Mouse (Mus musculus): ENCODE measurements around the gene Trib2. TPM values are rescaled to one million over a fixed set of nuclear protein-coding genes. Genes with fewer than 3 reads are reported as not detected.

The Trib2 gene
- polyA plus RNA-seq, 1 experiment from 2014 or later, result 30.8 TPM

DNA sequence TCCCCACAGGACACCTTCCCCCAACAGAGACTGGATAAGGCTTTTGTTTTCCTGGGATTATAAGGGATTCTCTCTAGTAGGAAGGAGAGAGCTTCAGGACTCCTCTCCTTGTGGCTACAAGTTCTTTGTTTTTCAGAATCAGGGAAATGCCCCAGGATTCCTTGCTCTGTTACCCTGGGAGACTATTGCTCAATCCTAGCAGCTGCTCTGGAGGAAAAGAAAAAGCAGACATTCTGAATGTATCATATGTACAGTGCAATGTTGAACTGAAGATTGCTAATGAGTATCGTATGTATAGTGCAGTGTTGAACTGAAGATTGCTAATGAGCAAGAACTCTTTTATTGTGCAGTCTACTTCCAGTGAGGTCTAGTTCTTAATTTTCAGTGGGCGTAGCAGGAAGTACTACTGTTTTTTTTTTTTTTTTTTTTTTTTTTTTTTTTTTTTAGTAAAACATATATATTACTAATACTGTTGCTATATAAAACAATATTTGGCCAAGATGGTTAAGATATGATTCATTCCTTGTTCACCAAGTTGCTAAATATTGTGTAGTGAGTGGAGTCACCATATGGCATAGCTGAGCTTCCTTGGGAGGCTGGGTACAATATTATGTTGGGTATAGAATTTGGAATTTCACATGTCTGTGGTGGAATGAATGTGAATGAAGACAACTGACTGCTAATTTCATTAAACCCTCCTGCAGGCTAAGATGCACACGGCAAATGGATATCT, 15.4 kb upstream of the Trib2 start:
- DNase-seq (ENCODE audit: low spot score), result no peak
- no peaks in the 10 kb centered on the region for H3K9me3 ChIP-seq
- 77% methylated on average over 3 of the region's 3 CpGs for WGBS

DNA sequence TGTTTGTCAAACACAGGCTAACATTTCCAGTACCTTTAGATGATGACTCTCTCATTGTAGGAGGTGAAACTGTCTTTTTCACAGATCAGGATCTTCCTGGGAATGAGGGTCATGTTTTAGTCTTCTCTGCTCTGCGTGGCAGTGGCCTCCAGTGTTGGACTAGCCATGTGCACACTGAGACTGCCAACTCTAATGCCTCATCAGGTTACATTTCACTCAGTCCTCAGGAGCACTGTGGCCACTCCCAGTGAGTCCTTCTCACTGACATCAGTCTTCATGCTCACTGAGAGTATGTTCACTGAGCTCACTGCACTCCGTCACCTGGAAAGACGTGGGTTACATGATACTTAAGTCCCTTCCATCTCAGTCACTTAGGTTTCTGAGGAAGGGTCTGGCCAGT, 14.0 kb upstream of the Trib2 start:
- H3K27me3 ChIP-seq (ENCODE audit: insufficient read depth, poor library complexity, severe bottlenecking), result no peaks in the 10 kb centered on the region
- H3K27ac ChIP-seq, result no peak overlapping the region
- DNase-seq (ENCODE audit: low spot score), result no peak
- no peaks in the 10 kb centered on the region for H3K9me3 ChIP-seq
- 89% methylated on average over 3 of the region's 3 CpGs for WGBS
- no peaks in the 10 kb centered on the region for H3K4me1 ChIP-seq
- no peaks in the 10 kb centered on the region for H3K36me3 ChIP-seq
- H3K4me3 ChIP-seq, result no peak overlapping the region

More for the DNA sequence above, 15.4 kb upstream of the Trib2 start:
- Histone ChIP-seq H3K4me1 (no peaks in the 10 kb centered on the region), H3K27me3 (ENCODE audit: insufficient read depth, poor library complexity, severe bottlenecking) (no peaks in the 10 kb centered on the region), H3K4me3 (no peak overlapping the region), H3K36me3 (no peaks in the 10 kb centered on the region), H3K27ac (no peak overlapping the region)

DNA sequence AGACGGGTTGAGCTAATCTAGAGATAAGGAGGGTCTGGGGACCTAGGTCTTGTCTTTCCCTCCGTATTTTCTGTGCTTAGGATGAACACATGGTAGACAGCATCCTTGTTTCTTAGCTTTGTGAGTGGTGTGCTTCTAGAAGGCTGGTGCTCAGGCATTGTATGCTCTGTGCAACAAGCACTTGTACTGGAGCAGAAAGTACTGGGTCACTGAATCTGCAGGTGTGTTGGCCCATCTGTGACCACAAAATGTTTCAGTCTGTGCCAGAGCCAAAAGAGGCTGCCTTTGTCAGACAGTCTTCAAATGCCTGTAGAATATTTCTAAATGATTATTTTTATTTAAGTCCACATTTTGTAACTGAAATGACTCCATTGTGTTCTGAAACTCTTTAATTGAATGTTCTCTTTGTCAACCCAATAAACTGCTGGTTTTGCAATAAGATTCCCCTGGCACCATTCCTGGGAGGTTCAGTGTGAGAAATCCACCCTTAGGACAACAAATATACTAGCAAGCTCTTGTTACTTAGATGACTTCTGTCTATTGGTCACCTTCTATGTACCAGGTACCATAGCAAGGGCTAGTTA, 12.2 kb upstream of the Trib2 start:
- 32% methylated on average over 2 of the region's 2 CpGs for WGBS
- Histone ChIP-seq H3K9me3 (no peaks in the 10 kb centered on the region), H3K4me3 (no peak overlapping the region), H3K36me3 (no peaks in the 10 kb centered on the region), H3K4me1 (no peaks in the 10 kb centered on the region), H3K27me3 (ENCODE audit: insufficient read depth, poor library complexity, severe bottlenecking) (no peaks in the 10 kb centered on the region), H3K27ac (no peak overlapping the region)
- no peak for DNase-seq (ENCODE audit: low spot score)

DNA sequence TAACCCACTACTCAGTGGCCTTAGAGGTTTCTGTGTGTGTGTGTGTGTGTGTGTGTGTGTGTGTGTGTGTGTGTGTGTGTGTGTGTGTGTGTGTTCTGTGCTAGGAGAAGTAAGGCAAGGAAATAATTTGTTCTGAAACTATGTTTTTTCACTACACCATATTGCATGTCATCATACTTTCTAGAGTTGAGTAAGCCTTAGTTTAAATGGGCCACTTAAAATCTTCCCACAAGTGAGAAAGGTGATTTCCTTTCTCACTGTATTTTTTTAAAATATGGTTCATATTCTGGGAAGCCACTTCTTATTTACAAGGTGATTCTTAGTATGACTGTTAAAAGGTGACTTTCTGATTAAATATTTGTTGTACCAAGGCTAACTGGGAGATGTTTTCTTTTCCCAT, 4.3 kb upstream of the Trib2 start:
- H3K36me3 ChIP-seq, result no peaks in the 10 kb centered on the region
- no peak overlapping the region for H3K27ac ChIP-seq
- H3K4me3 ChIP-seq, result no peak overlapping the region

DNA sequence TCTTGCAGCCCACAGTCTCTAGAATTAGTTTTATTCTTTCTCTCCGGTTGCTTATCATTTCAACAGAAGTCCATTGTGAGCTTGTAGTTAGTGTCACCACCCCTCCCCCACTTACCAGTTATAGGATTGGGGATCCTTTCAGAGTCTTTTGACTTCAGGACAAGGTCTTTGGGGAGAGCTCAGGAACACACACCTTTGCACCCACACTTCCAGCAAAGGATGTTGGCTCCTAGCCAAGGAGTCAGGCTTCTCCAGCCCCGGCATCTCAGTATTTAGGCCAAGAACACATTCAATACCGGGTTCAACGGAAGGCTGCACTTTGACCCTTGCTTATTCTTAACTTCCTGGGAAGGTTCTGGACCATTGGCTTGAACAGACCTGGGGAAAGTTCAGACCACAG, 643 bp upstream of the Trib2 start:
- peak; percentile 70 for DNase-seq (ENCODE audit: low spot score)
- WGBS, result 30% methylated on average over 4 of the region's 4 CpGs
- no peaks in the 10 kb centered on the region for H3K36me3 ChIP-seq
- H3K9me3 ChIP-seq, result no peaks in the 10 kb centered on the region
- H3K27ac ChIP-seq, result peak overlapping the region; percentile 95
- peak overlapping the region; percentile 90 for H3K4me3 ChIP-seq
- H3K4me1 ChIP-seq, result peaks cover 18% of the 10 kb centered on the region
- no peaks in the 10 kb centered on the region for H3K27me3 ChIP-seq (ENCODE audit: insufficient read depth, poor library complexity, severe bottlenecking)

More for the DNA sequence above, 4.3 kb upstream of the Trib2 start:
- Histone ChIP-seq H3K4me1 (peaks cover 11% of the 10 kb centered on the region), H3K9me3 (no peaks in the 10 kb centered on the region), H3K27me3 (ENCODE audit: insufficient read depth, poor library complexity, severe bottlenecking) (no peaks in the 10 kb centered on the region)
- peak; percentile 13 for DNase-seq (ENCODE audit: low spot score)

DNA sequence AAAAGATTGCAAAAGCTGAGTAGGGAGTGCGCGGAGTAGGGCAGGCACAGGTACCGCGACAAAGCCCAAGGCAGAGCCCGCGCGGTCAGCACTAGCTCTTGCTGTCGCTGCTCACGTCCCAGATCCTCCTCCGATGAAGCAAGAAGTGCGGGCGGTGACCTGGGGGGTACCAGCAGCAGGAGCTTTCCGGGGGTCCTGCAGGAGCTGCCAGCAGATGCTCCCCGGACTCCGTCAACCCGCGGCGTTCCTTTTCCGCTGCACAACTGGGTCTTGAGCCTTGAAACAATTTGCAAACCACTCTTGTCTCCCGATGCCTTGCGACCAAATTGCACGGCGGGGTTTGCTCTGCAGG, 492 bp downstream of the Trib2 start:
- Histone ChIP-seq H3K9me3 (no peaks in the 10 kb centered on the region), H3K27me3 (ENCODE audit: insufficient read depth, poor library complexity, severe bottlenecking) (no peaks in the 10 kb centered on the region), H3K27ac (peak overlapping the region; percentile 95), H3K36me3 (no peaks in the 10 kb centered on the region), H3K4me3 (peak overlapping the region; percentile 90), H3K4me1 (peaks cover 28% of the 10 kb centered on the region)
- WGBS, result under 1% methylated on average over 23 of the region's 23 CpGs
- peak; percentile 78 for DNase-seq (ENCODE audit: low spot score)

DNA sequence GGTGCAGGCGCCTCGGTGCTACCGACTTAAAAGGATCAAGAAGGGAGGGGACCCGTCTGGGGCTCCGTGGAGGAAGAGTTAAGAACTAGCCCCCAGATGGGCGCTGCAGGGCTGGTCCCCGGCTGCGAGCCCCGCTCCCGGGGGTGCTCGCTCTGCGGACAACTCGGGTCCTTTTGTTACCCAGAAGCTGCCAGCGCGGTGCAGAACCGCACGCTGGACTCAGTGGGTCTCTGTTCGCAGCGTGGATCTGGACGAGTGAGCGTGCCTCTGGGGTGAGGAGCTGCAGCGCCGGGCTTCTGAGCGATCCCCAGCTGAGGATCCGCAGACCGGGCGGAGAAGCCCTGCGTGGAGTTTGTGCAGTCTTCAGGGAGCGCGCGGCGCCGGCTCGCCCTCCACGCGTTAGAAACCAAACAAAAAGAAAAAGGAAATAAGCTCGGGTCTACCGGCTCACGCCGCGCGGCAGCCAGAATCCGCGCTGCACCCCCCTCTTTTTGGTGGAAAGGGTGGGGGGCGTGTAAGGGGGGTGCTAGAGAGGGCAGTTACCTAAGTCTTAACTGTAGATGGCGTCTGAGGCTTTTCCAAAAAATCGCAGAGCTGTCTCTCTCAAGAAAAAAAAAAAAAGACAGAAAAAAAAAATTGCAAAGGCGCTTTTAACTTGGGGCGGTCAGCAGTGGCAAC, 1.0 kb downstream of the Trib2 start:
- WGBS, result under 1% methylated on average over 49 of the region's 49 CpGs

DNA sequence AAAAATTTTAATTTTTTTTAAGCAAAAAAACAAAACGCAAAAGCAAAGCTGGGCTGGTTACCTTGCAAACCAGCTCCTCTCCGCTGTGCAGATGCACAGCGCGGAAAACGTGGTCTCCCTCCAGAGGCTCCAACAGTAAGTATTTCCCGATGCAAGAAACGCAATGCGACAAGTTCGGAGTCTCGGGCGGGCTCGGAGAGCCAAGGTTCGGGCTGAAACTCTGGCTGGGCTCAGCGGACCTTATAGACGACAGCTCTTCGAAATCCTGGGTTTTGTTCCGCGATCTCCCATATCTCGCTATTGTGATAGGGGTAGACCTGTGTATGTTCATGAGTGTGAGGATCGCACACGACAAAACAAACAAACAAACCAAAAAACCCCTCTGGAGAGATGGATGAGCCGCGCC, 1.5 kb downstream of the Trib2 start:
- H3K36me3 ChIP-seq, result 0 out of 2 replicates have a peak, but pooled peaks cover 3% of the 10 kb centered on the region
- H3K4me3 ChIP-seq, result peak overlapping the region; percentile 90
- H3K4me1 ChIP-seq, result peaks cover 35% of the 10 kb centered on the region
- H3K9me3 ChIP-seq, result no peaks in the 10 kb centered on the region
- WGBS, result under 1% methylated on average over 23 of the region's 23 CpGs
- peak overlapping the region; percentile 95 for H3K27ac ChIP-seq
- no peaks in the 10 kb centered on the region for H3K27me3 ChIP-seq (ENCODE audit: insufficient read depth, poor library complexity, severe bottlenecking)
- peak; percentile 73 for DNase-seq (ENCODE audit: low spot score)

More for the DNA sequence above, 1.0 kb downstream of the Trib2 start:
- Histone ChIP-seq H3K4me1 (peaks cover 33% of the 10 kb centered on the region), H3K36me3 (0 out of 2 replicates have a peak, but pooled peaks cover 3% of the 10 kb centered on the region), H3K27ac (peak overlapping the region; percentile 95), H3K4me3 (peak overlapping the region; percentile 90), H3K27me3 (ENCODE audit: insufficient read depth, poor library complexity, severe bottlenecking) (no peaks in the 10 kb centered on the region), H3K9me3 (no peaks in the 10 kb centered on the region)
- peak; percentile 78 for DNase-seq (ENCODE audit: low spot score)

DNA sequence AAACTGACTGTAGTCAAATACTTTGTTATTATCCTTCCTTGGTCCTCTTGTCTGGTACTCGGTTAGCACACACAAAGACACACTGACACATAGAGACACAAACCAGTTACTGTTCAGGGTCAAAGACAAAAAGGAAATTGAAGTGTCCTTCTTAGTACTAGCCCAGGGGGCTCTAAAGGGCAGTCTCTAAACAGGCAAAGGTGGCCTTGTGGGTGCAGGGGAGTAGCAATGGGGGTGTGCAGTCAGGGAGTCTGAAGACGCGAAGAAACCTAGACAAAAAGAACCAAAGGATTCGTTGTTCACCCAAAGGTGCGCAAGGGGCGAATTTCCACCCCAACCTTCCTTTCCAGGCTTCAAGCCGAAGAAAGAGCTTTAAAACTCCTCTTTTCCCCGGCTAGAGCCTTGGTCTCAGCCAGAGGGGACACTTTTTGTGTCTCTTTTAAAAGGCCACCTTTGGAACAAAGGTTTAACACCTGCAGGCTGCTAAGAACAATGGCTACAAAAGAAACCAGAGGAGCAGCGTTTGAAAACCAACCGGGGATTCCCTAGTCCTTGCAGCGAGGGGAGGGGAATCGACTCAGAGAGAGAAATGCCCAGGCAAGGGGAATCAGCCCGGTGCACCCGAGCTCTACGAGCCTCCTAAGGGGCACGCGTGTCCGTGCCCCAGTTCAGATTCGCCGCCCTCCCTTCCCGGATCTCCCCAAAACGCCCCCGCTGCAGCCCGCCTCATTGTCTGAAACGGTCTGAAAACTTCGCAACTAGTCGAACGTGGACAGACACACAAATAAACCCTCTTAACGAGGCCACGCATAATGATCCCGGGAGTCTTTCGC, 2.3 kb downstream of the Trib2 start:
- Histone ChIP-seq H3K36me3 (peaks cover 9% of the 10 kb centered on the region), H3K4me1 (peaks cover 42% of the 10 kb centered on the region), H3K27me3 (ENCODE audit: insufficient read depth, poor library complexity, severe bottlenecking) (no peaks in the 10 kb centered on the region), H3K27ac (peak overlapping the region; percentile 95), H3K9me3 (no peaks in the 10 kb centered on the region), H3K4me3 (peak overlapping the region; percentile 90)
- under 1% methylated on average over 32 of the region's 32 CpGs for WGBS
- peak; percentile 74 for DNase-seq (ENCODE audit: low spot score)

DNA sequence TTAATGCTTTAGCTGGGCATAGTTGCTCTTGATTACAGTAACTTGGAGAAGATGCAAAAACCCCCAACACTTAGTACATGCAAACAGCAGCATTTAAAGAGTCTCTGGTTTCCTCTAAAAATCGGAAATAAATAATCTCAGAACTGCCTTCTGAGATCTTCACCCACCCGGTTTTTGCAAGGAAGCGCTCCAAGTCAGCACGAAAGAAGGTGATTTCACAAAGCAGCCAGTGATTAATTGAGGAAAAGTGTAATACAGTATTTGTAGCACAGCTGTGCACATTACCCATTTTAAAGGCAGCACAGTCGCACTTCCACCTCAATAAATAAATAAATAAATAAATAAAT, 2.9 kb downstream of the Trib2 start:
- H3K27me3 ChIP-seq (ENCODE audit: insufficient read depth, poor library complexity, severe bottlenecking), result no peaks in the 10 kb centered on the region
- DNase-seq (ENCODE audit: low spot score), result no peak
- peak overlapping the region; percentile 95 for H3K27ac ChIP-seq
- 13% methylated on average over 5 of the region's 5 CpGs for WGBS
- no peaks in the 10 kb centered on the region for H3K9me3 ChIP-seq
- H3K36me3 ChIP-seq, result peaks cover 15% of the 10 kb centered on the region
- H3K4me1 ChIP-seq, result peaks cover 44% of the 10 kb centered on the region
- H3K4me3 ChIP-seq, result peak overlapping the region; percentile 90

DNA sequence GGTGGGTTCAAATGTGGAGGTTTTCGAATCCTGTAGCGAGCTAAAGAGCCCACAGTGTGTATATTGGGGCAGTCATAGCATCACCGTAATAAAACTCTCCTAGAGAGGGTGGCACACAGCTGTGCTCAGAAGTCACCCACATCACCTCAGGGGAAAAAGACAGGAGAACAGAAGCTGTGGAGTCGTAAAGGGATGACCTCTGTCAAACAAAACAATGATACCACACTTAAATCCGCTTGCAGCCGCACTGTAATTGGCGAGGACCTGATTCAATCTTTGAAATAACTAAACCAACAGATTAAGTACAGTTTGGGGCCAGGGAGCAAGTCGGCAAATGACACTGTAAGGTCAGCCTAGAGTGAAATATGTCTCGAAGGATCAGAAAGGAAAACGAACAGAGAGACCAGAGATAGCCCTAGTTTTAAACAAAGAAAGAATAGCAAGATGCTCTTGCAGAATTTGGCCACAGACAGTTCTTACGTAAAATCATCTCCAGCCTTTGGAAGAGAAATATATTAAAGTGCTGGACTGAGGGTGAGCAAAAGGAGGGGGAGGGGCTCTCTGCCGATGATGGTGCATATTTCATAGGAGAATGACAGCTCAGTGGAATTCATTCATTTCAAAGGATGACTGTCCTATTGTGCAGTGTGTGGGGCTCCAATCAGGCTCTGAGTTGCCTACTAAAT, 3.4 kb downstream of the Trib2 start:
- WGBS, result 22% methylated on average over 12 of the region's 12 CpGs
- peaks cover 44% of the 10 kb centered on the region for H3K4me1 ChIP-seq
- no peak for DNase-seq (ENCODE audit: low spot score)
- H3K9me3 ChIP-seq, result no peaks in the 10 kb centered on the region
- peaks cover 21% of the 10 kb centered on the region for H3K36me3 ChIP-seq
- H3K4me3 ChIP-seq, result peak overlapping the region; percentile 90
- H3K27me3 ChIP-seq (ENCODE audit: insufficient read depth, poor library complexity, severe bottlenecking), result no peaks in the 10 kb centered on the region
- peak overlapping the region; percentile 95 for H3K27ac ChIP-seq

Measured in heart, embryonic 10.5 days (tissue).